Mouse (Mus musculus) lung, embryonic 16.5 days (tissue): ENCODE results near the gene Slc39a1. TPM values are rescaled to one million over a fixed set of nuclear protein-coding genes. Genes with fewer than 3 reads are reported as not detected.
"Not testable (repeated sequence)": the region's sequence is repeated elsewhere in the genome, so short reads cannot be mapped to it uniquely, and the experiment has no call there.

Experiments
- ATAC-seq: fragments of 200-750 bp; cut with Nextera tagmentation; 2 replicates; pipeline ENCODE4 v1.8.0; 2017; ENCODE audit warnings: low read depth, mild to moderate bottlenecking, moderate library complexity
- H3K27ac ChIP-seq: fragments of 300-500 bp; sonication (generic); 2 replicates; pipeline ENCODE4 v1.5.1; 2014; ENCODE audit warnings: mild to moderate bottlenecking, control low read depth, low read length
- H3K27me3 ChIP-seq: fragments of 300-500 bp; sonication (generic); 2 replicates; pipeline ENCODE4 v1.6.1; 2014; ENCODE audit warnings: low read depth, low read length, mixed read lengths; ENCODE audit not compliant: control insufficient read depth, insufficient read depth
- H3K36me3 ChIP-seq: fragments of 300-500 bp; sonication (generic); 2 replicates; pipeline ENCODE4 v1.6.1; 2014; ENCODE audit warnings: low read length; ENCODE audit not compliant: control insufficient read depth, insufficient read depth
- H3K4me1 ChIP-seq: fragments of 300-500 bp; sonication (generic); replicated peaks from 2 replicates; pipeline ENCODE4 v1.6.1; 2014; ENCODE audit warnings: low read length, mixed read lengths; ENCODE audit not compliant: control insufficient read depth, insufficient read depth
- H3K4me2 ChIP-seq: fragments of 300-500 bp; sonication (generic); 2 replicates; pipeline ENCODE4 v1.6.1; 2014; ENCODE audit warnings: low read depth, low read length, control low read depth
- H3K4me3 ChIP-seq: fragments of 300-500 bp; sonication (generic); 2 replicates; pipeline ENCODE4 v1.5.1; 2014; ENCODE audit warnings: mild to moderate bottlenecking, low read length, control low read depth
- H3K9ac ChIP-seq: fragments of 300-500 bp; sonication (generic); 2 replicates; pipeline ENCODE4 v1.6.1; 2014; ENCODE audit warnings: low read length, control low read depth
- H3K9me3 ChIP-seq: fragments of 300-500 bp; sonication (generic); 2 replicates; pipeline ENCODE4 v1.6.1; 2016; ENCODE audit warnings: low read length; ENCODE audit not compliant: control insufficient read depth
- WGBS: fragments of 180-500 bp; shearing (Covaris S2); extraction: QIAGEN DNeasy Blood & Tissue Kit; methylation state at CpG from one replicate; pipeline ENCODE4 v1.1.7; 2014; 5-methylcytosine and 5-hydroxymethylcytosine counted together
- polyA plus RNA-seq: library from polyadenylated mRNA; unstranded; fragments of >200 nt; fragmentation: Nextera tagmentation; extraction: Ambion mirVana; gene quantifications from 2 replicates; pipeline ENCODE4 v1.2.1, GENCODE M21; 2015

Slc39a1 gene
- polyA plus RNA-seq, 1 experiment from 2014 or later: 105 TPM

DNA sequence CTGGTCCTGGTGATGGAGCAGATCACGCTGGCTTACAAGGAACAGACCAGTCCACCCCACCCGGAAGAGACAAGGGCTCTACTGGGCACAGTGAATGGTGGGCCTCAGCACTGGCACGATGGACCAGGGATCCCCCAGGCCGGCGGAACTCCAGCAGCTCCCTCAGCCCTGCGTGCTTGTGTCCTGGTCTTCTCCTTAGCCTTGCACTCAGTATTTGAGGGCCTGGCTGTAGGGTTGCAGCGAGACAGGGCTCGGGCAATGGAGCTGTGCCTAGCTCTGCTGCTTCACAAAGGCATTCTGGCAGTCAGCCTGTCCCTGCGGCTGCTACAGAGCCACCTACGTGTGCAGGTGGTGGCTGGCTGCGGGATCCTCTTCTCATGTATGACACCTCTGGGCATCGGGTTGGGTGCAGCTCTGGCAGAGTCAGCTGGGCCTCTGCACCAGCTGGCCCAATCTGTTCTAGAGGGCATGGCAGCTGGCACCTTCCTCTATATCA, 3.8 kb downstream of the Slc39a1 start:
- WGBS: 94% methylated on average over 10 of the region's 12 CpGs
- H3K4me3 ChIP-seq, H3K4me2 ChIP-seq, H3K27me3 ChIP-seq, ATAC-seq, H3K9ac ChIP-seq, H3K27ac ChIP-seq, H3K36me3 ChIP-seq, H3K9me3 ChIP-seq: not testable (repeated sequence)
- H3K4me1 ChIP-seq: peaks cover 21% of the 10 kb centered on the region

- Histone ChIP-seq H3K36me3 (peaks cover 14% of the 10 kb centered on the region), H3K4me1 (peaks cover 18% of the 10 kb centered on the region)
- H3K27ac ChIP-seq, H3K4me3 ChIP-seq, H3K9ac ChIP-seq, H3K9me3 ChIP-seq, H3K4me2 ChIP-seq, H3K27me3 ChIP-seq, ATAC-seq: not testable (repeated sequence)
- WGBS: 88% methylated on average over 2 of the region's 2 CpGs
These were observed 4.7 kb downstream of the Slc39a1 start for GRCm38 (mm10) chr3:90252659-90253058.

DNA sequence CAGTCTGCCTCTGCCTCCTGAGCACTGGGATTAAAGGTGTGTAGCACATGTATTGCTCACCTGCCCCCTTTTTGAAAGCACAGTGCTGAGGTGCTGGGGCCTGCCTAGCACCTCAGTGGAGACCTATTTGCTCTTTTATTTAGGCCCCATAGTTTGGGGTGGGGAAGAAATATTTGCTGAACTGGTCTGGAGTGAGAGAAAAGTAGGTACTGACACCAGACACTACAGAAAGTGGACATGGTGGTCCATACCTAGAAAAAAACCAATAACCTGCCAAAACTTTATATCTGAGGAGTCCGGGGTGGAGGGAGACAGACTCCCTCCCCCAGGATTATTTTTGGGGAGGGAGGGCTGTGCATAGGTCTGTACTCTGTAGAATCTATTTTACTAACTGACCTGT, 5.2 kb downstream of the Slc39a1 start:
- H3K27ac ChIP-seq, H3K9me3 ChIP-seq, H3K9ac ChIP-seq, ATAC-seq, H3K4me2 ChIP-seq, H3K4me3 ChIP-seq, H3K27me3 ChIP-seq: not testable (repeated sequence)
- WGBS: 80% methylated on average over 1 of the region's 1 CpGs
- Histone ChIP-seq H3K36me3 (peaks cover 14% of the 10 kb centered on the region), H3K4me1 (peaks cover 18% of the 10 kb centered on the region)

- Histone ChIP-seq H3K4me3 (peak within 1 kb of the TSS; percentile 97), H3K27me3 (no peaks in the 10 kb centered on the region), H3K9ac (peak within 1 kb of the TSS; percentile 95), H3K27ac (peak within 1 kb of the TSS; percentile 93), H3K4me2 (peak within 1 kb of the TSS; percentile 74), H3K36me3 (peaks cover 18% of the 10 kb centered on the region), H3K4me1 (peaks cover 17% of the 10 kb centered on the region), H3K9me3 (no peaks in the 10 kb centered on the region)
- ATAC-seq: peak; percentile 98
- WGBS: 1% methylated on average over 40 of the region's 40 CpGs
These were observed 5.9 kb downstream of the Slc39a1 start, which contains the start of gene Crtc2 for GRCm38 (mm10) chr3:90253653-90254418. Gene Crtc2 (plus strand): TSS chr3:90254163.

GRCm38 (mm10) chr3:90254419-90255193, 6.6 kb downstream of the Slc39a1 start:
- Histone ChIP-seq H3K27ac (peak overlapping the region; percentile 93), H3K9ac (peak overlapping the region; percentile 95), H3K9me3 (no peaks in the 10 kb centered on the region), H3K36me3 (peaks cover 24% of the 10 kb centered on the region), H3K4me2 (peak overlapping the region; percentile 74), H3K27me3 (no peaks in the 10 kb centered on the region), H3K4me3 (peak overlapping the region; percentile 97), H3K4me1 (peaks cover 13% of the 10 kb centered on the region)
- ATAC-seq: peak; percentile 73
- under 1% methylated on average over 41 of the region's 41 CpGs for WGBS

GRCm38 (mm10) chr3:90255194-90255565, 7.2 kb downstream of the Slc39a1 start:
- Histone ChIP-seq H3K36me3 (peaks cover 26% of the 10 kb centered on the region), H3K9ac (peak overlapping the region; percentile 95), H3K9me3 (no peaks in the 10 kb centered on the region), H3K27me3 (no peaks in the 10 kb centered on the region), H3K4me1 (peaks cover 13% of the 10 kb centered on the region), H3K4me3 (peak overlapping the region; percentile 97), H3K4me2 (peak overlapping the region; percentile 74), H3K27ac (peak overlapping the region; percentile 93; the same call in 1 of the 2 replicates)
- 9% methylated on average over 2 of the region's 2 CpGs for WGBS
- ATAC-seq: no peak

DNA sequence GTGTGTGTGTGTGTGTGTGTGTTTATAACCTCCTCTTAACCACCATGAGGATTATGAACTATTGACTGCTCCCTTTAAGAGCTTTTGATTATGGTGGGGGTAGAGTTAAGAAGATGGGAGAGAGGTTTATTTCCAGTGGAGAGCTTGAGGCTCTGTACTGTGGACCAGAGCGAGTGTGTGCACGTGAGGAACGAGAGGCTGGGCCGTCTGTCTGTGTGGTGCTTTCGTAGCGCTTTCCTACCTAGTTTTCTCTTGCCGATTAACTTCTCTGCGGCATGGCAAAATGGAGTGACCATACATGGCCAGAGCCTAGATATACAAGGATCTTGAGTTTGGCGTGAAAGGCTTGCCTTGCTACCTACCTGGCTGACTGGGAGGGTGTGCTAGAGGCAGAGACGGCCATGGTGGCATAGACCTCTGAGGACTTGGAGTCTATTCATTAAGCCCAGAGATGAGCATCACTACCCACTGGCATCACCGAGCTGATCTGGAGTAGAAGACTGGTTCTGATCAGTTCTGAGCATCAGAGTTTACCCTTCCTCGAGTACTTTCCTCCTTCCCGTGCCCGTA, 7.9 kb downstream of the Slc39a1 start:
- Histone ChIP-seq H3K9ac (no peak overlapping the region), H3K36me3 (peaks cover 32% of the 10 kb centered on the region), H3K27me3 (no peaks in the 10 kb centered on the region), H3K27ac (no peak overlapping the region), H3K4me2 (no peak overlapping the region), H3K4me3 (no peak overlapping the region), H3K4me1 (peaks cover 13% of the 10 kb centered on the region), H3K9me3 (no peaks in the 10 kb centered on the region)
- ATAC-seq: no peak
- 90% methylated on average over 14 of the region's 14 CpGs for WGBS

GRCm38 (mm10) chr3:90256731-90257530, 9.0 kb downstream of the Slc39a1 start:
- H3K27ac ChIP-seq: no peak overlapping the region
- 84% methylated on average over 19 of the region's 19 CpGs for WGBS
- H3K9me3 ChIP-seq: no peaks in the 10 kb centered on the region
- H3K4me3 ChIP-seq: no peak overlapping the region
- peaks cover 13% of the 10 kb centered on the region for H3K4me1 ChIP-seq
- no peaks in the 10 kb centered on the region for H3K27me3 ChIP-seq
- no peak overlapping the region for H3K9ac ChIP-seq
- ATAC-seq: no peak
- H3K4me2 ChIP-seq: no peak overlapping the region
- peaks cover 31% of the 10 kb centered on the region for H3K36me3 ChIP-seq
